Mouse (Mus musculus): ENCODE results near the gene Plppr4.

- TF ChIP-seq CTCF (IDR thresholded peaks at IDR 0.05; ENCODE audit: low read depth): no peak
- TF ChIP-seq EP300 (IDR thresholded peaks at IDR 0.05; ENCODE audit: low read depth): no peak
Observed at GRCm38 (mm10) chr3:117359686-117360521, 772 bp downstream of the Plppr4 start.

Measured in liver, postnatal 0 days (tissue).